ENCODE assay signal across 11 mouse cellular contexts in the genomic region with DNA sequence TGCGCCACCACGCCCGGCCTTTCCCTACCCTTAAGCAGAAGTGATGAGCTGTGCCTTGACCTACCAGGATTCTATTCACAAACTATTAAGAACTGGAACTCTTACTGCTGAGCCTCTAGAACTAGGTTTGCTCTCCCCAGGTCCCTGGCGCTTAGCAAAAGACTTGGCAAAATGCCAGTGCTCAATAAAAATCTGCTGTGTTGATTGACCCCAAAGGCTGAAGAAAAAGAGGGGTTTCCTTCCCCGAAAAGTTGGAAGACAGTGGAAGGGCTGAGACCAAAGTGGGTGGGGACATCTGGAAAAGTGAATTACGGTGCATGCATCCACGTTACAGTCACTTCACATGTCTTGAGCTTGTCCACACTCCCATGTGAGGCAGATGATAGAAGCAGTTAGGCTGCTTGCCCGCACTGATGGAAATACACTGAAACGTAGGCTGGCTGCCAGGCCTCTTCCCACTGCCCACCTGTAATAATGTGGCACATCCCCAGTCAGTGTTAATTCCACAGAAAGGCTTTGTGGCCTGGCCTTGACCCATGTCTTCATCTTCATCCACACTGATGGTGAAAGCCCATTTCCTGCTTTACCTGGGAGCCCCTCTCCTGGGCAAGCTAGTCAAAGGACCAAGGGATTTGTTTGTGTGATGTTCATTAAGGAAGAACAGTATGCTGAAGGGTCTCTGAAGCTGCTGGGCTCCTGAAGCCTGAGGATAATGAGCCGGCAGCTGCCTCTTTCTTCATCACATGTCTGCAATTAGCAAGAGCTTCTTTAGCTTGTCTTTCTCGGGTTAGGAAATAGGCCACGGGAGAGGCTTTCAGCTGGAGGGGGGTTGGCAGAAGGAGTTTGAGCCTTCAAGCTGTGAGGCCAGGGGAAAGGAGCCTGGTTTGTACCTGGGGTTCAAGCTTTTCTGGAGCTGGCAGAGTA. TPM values are rescaled to one million over a fixed set of nuclear protein-coding genes. Genes with fewer than 3 reads are reported as not detected.
DNase-seq lines count a peak whose midpoint lies in the region; ATAC-seq lines count a peak whose summit lies in the region.
"Had no signal": no experiment of that assay in that cellular context is flagged by ENCODE, and none has a peak within 500 bp of the region (broad histone marks: within the 10 kb centered on the region; RNA-seq: fewer than 3 reads in every experiment).

No protein-coding gene starts in this region.

- ATAC-seq in midbrain, embryonic 15.5 days (replicated peaks): 0 out of 2 replicates have a peak, but pooled peaks have one; percentile 37
- ATAC-seq in inflammation-experienced regulatory T-cells, adult 6 months: no peak

- peak; percentile 7 for DNase-seq in heart, postnatal 4 days
- DNase-seq in heart, embryonic 10.5 days (ENCODE audit: low spot score): no peak
- peak; percentile 43 for DNase-seq in cerebellum, adult 8-10 months
- peak; percentile 42 to 69 for DNase-seq in layer of hippocampus, adult 18-20 months (ENCODE audit: low spot score in 2 of 2)
- no peak for DNase-seq in urinary bladder, postnatal 25 days (ENCODE audit: low spot score)
- no peak for DNase-seq in lung, postnatal 10 days
- DNase-seq: B cell, adult 2 months; kidney, adult 9 months had no signal

- no peak overlapping the region for H3K4me2 ChIP-seq in midbrain, embryonic 15.5 days

- peaks cover 4% of the 10 kb centered on the region for H3K27me3 ChIP-seq in heart, embryonic 10.5 days (ENCODE audit: insufficient read depth, poor library complexity, severe bottlenecking)
- 0 out of 2 replicates have a peak, but pooled peaks cover 5% of the 10 kb centered on the region for H3K27me3 ChIP-seq in midbrain, embryonic 15.5 days (replicated peaks)

- no peak overlapping the region for H3K4me3 ChIP-seq in heart, embryonic 10.5 days
- H3K4me3 ChIP-seq in midbrain, embryonic 15.5 days: no peak overlapping the region

- no peaks in the 10 kb centered on the region for H3K9me3 ChIP-seq in heart, embryonic 10.5 days
- H3K9me3 ChIP-seq in midbrain, embryonic 15.5 days: no peaks in the 10 kb centered on the region

- no peaks in the 10 kb centered on the region for H3K4me1 ChIP-seq in heart, embryonic 10.5 days
- peaks cover 13% of the 10 kb centered on the region for H3K4me1 ChIP-seq in midbrain, embryonic 15.5 days

- no peaks in the 10 kb centered on the region for H3K36me3 ChIP-seq in heart, embryonic 10.5 days
- no peaks in the 10 kb centered on the region for H3K36me3 ChIP-seq in midbrain, embryonic 15.5 days (replicated peaks)

- WGBS in heart, embryonic 10.5 days: 72% methylated on average over 12 of the region's 12 CpGs
- 64% methylated on average over 12 of the region's 12 CpGs for WGBS in midbrain, embryonic 15.5 days

- H3K27ac ChIP-seq in heart, embryonic 10.5 days: no peak overlapping the region
- 0 out of 2 replicates have a peak overlapping the region, but pooled peaks have one; percentile 14 for H3K27ac ChIP-seq in midbrain, embryonic 15.5 days

- no peak overlapping the region for H3K9ac ChIP-seq in midbrain, embryonic 15.5 days

RNA-seq across cellular contexts. Expression of gene Rab3b, which starts 59.2 kb away (rescaled TPM):
- 1 to 10 TPM; 1.0 to 1.3 TPM for total RNA-seq in heart, postnatal 4 days (2021)
- 10.6 and 15.7 TPM in 2 replicates for polyA plus RNA-seq in heart, embryonic 10.5 days (2016; fragmentation: Nextera tagmentation; extraction: Ambion mirVana)
- 10 to 100 TPM; 54.8 to 58.8 TPM for total RNA-seq in layer of hippocampus, adult 18-20 months (2021)
- polyA plus RNA-seq in midbrain, embryonic 15.5 days (2015; fragmentation: Nextera tagmentation; extraction: Ambion mirVana): 141 and 148 TPM in 2 replicates
- polyA plus RNA-seq in inflammation-experienced regulatory T-cells, adult 6 months (2017; shearing (Covaris generic)): under 1 TPM in 1 of 3 experiments, not detected in 2; 0.45 TPM
- total RNA-seq: gastrocnemius, adult 8-10 months had no signal

Comparison
In these comparisons a context has a peak if more than half of its experiments do, and no peak if none do; other contexts are left out.
1. DNase-seq: peak in heart, postnatal 4 days (single experiment), cerebellum, adult 8-10 months (single experiment) and layer of hippocampus, adult 18-20 months (2 of 2); none in heart, embryonic 10.5 days (single experiment), urinary bladder, postnatal 25 days (single experiment) and lung, postnatal 10 days (single experiment).